Mouse (Mus musculus): ENCODE data around the gene Mllt6. TPM values are rescaled to one million over a fixed set of nuclear protein-coding genes. Genes with fewer than 3 reads are reported as not detected.
"Not testable (repeated sequence)": the region's sequence is repeated elsewhere in the genome, so short reads cannot be mapped to it uniquely, and the experiment has no call there.

Mllt6 gene
- polyA plus RNA-seq, 1 experiment from 2014 or later: 3.4 TPM

- H3K9me3 ChIP-seq (ENCODE audit: control insufficient read depth, low read length); H3K4me3 ChIP-seq (ENCODE audit: low read depth, low read length); DNase-seq (ENCODE audit: low spot score); H3K27me3 ChIP-seq (ENCODE audit: control insufficient read depth, insufficient read depth, low read length); H3K27ac ChIP-seq (ENCODE audit: low read depth, low read length); H3K36me3 ChIP-seq (ENCODE audit: control insufficient read depth, insufficient read depth, low read length); H3K4me2 ChIP-seq (ENCODE audit: low read depth, low read length, severe bottlenecking); H3K9ac ChIP-seq (ENCODE audit: low read length); ATAC-seq (replicated peaks; ENCODE audit: low FRiP score); H3K4me1 ChIP-seq (replicated peaks; ENCODE audit: control insufficient read depth, insufficient read depth, low read length): not testable (repeated sequence)
- WGBS: 70% methylated on average over 2 of the region's 2 CpGs
These were observed 46.9 kb downstream of the Mllt6 start for GRCm38 (mm10) chr11:97710067-97710466.

- Histone ChIP-seq H3K9me3 (ENCODE audit: control insufficient read depth, low read length) (no peaks in the 10 kb centered on the region), H3K4me3 (ENCODE audit: low read depth, low read length) (no peak overlapping the region), H3K4me2 (ENCODE audit: low read depth, low read length, severe bottlenecking) (no peak overlapping the region), H3K36me3 (ENCODE audit: control insufficient read depth, insufficient read depth, low read length) (peaks cover 4% of the 10 kb centered on the region; the same call in 1 of the 2 replicates), H3K4me1 (replicated peaks; ENCODE audit: control insufficient read depth, insufficient read depth, low read length) (no peaks in the 10 kb centered on the region), H3K27me3 (ENCODE audit: control insufficient read depth, insufficient read depth, low read length) (no peaks in the 10 kb centered on the region), H3K27ac (ENCODE audit: low read depth, low read length) (no peak overlapping the region), H3K9ac (ENCODE audit: low read length) (no peak overlapping the region)
- 88% methylated on average over 13 of the region's 13 CpGs for WGBS
- DNase-seq (ENCODE audit: low spot score) (no peak), ATAC-seq (replicated peaks; ENCODE audit: low FRiP score) (no peak)
These were observed 48.1 kb downstream of the Mllt6 start for GRCm38 (mm10) chr11:97711200-97711900.

- no peak overlapping the region for H3K9ac ChIP-seq (ENCODE audit: low read length)
- H3K27me3 ChIP-seq (ENCODE audit: control insufficient read depth, insufficient read depth, low read length): no peaks in the 10 kb centered on the region
- H3K4me2 ChIP-seq (ENCODE audit: low read depth, low read length, severe bottlenecking): no peak overlapping the region
- no peaks in the 10 kb centered on the region for H3K9me3 ChIP-seq (ENCODE audit: control insufficient read depth, low read length)
- ATAC-seq (replicated peaks; ENCODE audit: low FRiP score): no peak
- WGBS: 93% methylated on average over 15 of the region's 15 CpGs
- DNase-seq (ENCODE audit: low spot score): no peak
- peaks cover under 1% of the 10 kb centered on the region; the same call in 1 of the 2 replicates for H3K36me3 ChIP-seq (ENCODE audit: control insufficient read depth, insufficient read depth, low read length)
- no peak overlapping the region for H3K4me3 ChIP-seq (ENCODE audit: low read depth, low read length)
- H3K27ac ChIP-seq (ENCODE audit: low read depth, low read length): no peak overlapping the region
- H3K4me1 ChIP-seq (replicated peaks; ENCODE audit: control insufficient read depth, insufficient read depth, low read length): no peaks in the 10 kb centered on the region
These were observed 49.1 kb downstream of the Mllt6 start for GRCm38 (mm10) chr11:97712286-97712685.

GRCm38 (mm10) chr11:97713896-97714295 lies 50.7 kb downstream of the Mllt6 start:
- DNase-seq (ENCODE audit: low spot score) (no peak), ATAC-seq (replicated peaks; ENCODE audit: low FRiP score) (no peak)
- H3K27ac ChIP-seq (ENCODE audit: low read depth, low read length): no peak overlapping the region
- H3K4me2 ChIP-seq (ENCODE audit: low read depth, low read length, severe bottlenecking): no peak overlapping the region
- WGBS: 93% methylated on average over 8 of the region's 8 CpGs
- H3K4me1 ChIP-seq (replicated peaks; ENCODE audit: control insufficient read depth, insufficient read depth, low read length): no peaks in the 10 kb centered on the region
- H3K36me3 ChIP-seq (ENCODE audit: control insufficient read depth, insufficient read depth, low read length): no peaks in the 10 kb centered on the region; the same call in 1 of the 2 replicates
- H3K27me3 ChIP-seq (ENCODE audit: control insufficient read depth, insufficient read depth, low read length): no peaks in the 10 kb centered on the region
- H3K9ac ChIP-seq (ENCODE audit: low read length): no peak overlapping the region
- no peaks in the 10 kb centered on the region for H3K9me3 ChIP-seq (ENCODE audit: control insufficient read depth, low read length)
- H3K4me3 ChIP-seq (ENCODE audit: low read depth, low read length): no peak overlapping the region

- 93% methylated on average over 3 of the region's 3 CpGs for WGBS
- Histone ChIP-seq H3K27me3 (ENCODE audit: control insufficient read depth, insufficient read depth, low read length) (no peaks in the 10 kb centered on the region), H3K27ac (ENCODE audit: low read depth, low read length) (no peak overlapping the region), H3K4me1 (replicated peaks; ENCODE audit: control insufficient read depth, insufficient read depth, low read length) (no peaks in the 10 kb centered on the region), H3K36me3 (ENCODE audit: control insufficient read depth, insufficient read depth, low read length) (no peaks in the 10 kb centered on the region; the same call in 1 of the 2 replicates), H3K9ac (ENCODE audit: low read length) (no peak overlapping the region), H3K9me3 (ENCODE audit: control insufficient read depth, low read length) (no peaks in the 10 kb centered on the region), H3K4me3 (ENCODE audit: low read depth, low read length) (no peak overlapping the region), H3K4me2 (ENCODE audit: low read depth, low read length, severe bottlenecking) (no peak overlapping the region)
- no peak for ATAC-seq (replicated peaks; ENCODE audit: low FRiP score)
- no peak for DNase-seq (ENCODE audit: low spot score)
These were observed 51.1 kb downstream of the Mllt6 start for GRCm38 (mm10) chr11:97714356-97714755.

GRCm38 (mm10) chr11:97714784-97715760 lies 51.9 kb downstream of the Mllt6 start:
- DNase-seq (ENCODE audit: low spot score) (no peak), ATAC-seq (replicated peaks; ENCODE audit: low FRiP score) (no peak)
- no peaks in the 10 kb centered on the region; the same call in 1 of the 2 replicates for H3K36me3 ChIP-seq (ENCODE audit: control insufficient read depth, insufficient read depth, low read length)
- no peak overlapping the region for H3K27ac ChIP-seq (ENCODE audit: low read depth, low read length)
- no peak overlapping the region for H3K4me3 ChIP-seq (ENCODE audit: low read depth, low read length)
- H3K27me3 ChIP-seq (ENCODE audit: control insufficient read depth, insufficient read depth, low read length): no peaks in the 10 kb centered on the region
- no peak overlapping the region for H3K4me2 ChIP-seq (ENCODE audit: low read depth, low read length, severe bottlenecking)
- no peaks in the 10 kb centered on the region for H3K9me3 ChIP-seq (ENCODE audit: control insufficient read depth, low read length)
- H3K4me1 ChIP-seq (replicated peaks; ENCODE audit: control insufficient read depth, insufficient read depth, low read length): no peaks in the 10 kb centered on the region
- H3K9ac ChIP-seq (ENCODE audit: low read length): no peak overlapping the region
- 92% methylated on average over 14 of the region's 14 CpGs for WGBS

GRCm38 (mm10) chr11:97716021-97716420 lies 52.8 kb downstream of the Mllt6 start:
- Histone ChIP-seq H3K9me3 (ENCODE audit: control insufficient read depth, low read length) (peaks cover under 1% of the 10 kb centered on the region; the same call in 1 of the 2 replicates), H3K4me2 (ENCODE audit: low read depth, low read length, severe bottlenecking) (no peak overlapping the region)

GRCm38 (mm10) chr11:97717369-97718280 lies 54.4 kb downstream of the Mllt6 start:
- Histone ChIP-seq H3K27me3 (ENCODE audit: control insufficient read depth, insufficient read depth, low read length) (no peaks in the 10 kb centered on the region), H3K27ac (ENCODE audit: low read depth, low read length) (no peak overlapping the region), H3K4me2 (ENCODE audit: low read depth, low read length, severe bottlenecking) (no peak overlapping the region), H3K9ac (ENCODE audit: low read length) (no peak overlapping the region), H3K36me3 (ENCODE audit: control insufficient read depth, insufficient read depth, low read length) (peaks cover 14% of the 10 kb centered on the region), H3K9me3 (ENCODE audit: control insufficient read depth, low read length) (peaks cover 3% of the 10 kb centered on the region), H3K4me3 (ENCODE audit: low read depth, low read length) (no peak overlapping the region), H3K4me1 (replicated peaks; ENCODE audit: control insufficient read depth, insufficient read depth, low read length) (no peaks in the 10 kb centered on the region)
- DNase-seq (ENCODE audit: low spot score) (no peak), ATAC-seq (replicated peaks; ENCODE audit: low FRiP score) (no peak)
- 88% methylated on average over 26 of the region's 26 CpGs for WGBS

More at GRCm38 (mm10) chr11:97716021-97716420, 52.8 kb downstream of the Mllt6 start:
- H3K9ac ChIP-seq (ENCODE audit: low read length): no peak overlapping the region
- H3K27ac ChIP-seq (ENCODE audit: low read depth, low read length): no peak overlapping the region
- no peak for DNase-seq (ENCODE audit: low spot score)
- H3K4me1 ChIP-seq (replicated peaks; ENCODE audit: control insufficient read depth, insufficient read depth, low read length): no peaks in the 10 kb centered on the region
- no peak overlapping the region for H3K4me3 ChIP-seq (ENCODE audit: low read depth, low read length)
- peaks cover under 1% of the 10 kb centered on the region for H3K36me3 ChIP-seq (ENCODE audit: control insufficient read depth, insufficient read depth, low read length)
- no peak for ATAC-seq (replicated peaks; ENCODE audit: low FRiP score)
- no peaks in the 10 kb centered on the region for H3K27me3 ChIP-seq (ENCODE audit: control insufficient read depth, insufficient read depth, low read length)
- WGBS: 89% methylated on average over 8 of the region's 8 CpGs
